Mouse (Mus musculus): ENCODE results near the gene Ptprh. TPM values are rescaled to one million over a fixed set of nuclear protein-coding genes. Genes with fewer than 3 reads are reported as not detected.
A peak's percentile ranks its signal among the peaks of the same experiment; 100 is the strongest.

Gene Ptprh
- total RNA-seq, 2 experiments from 2014 or later, result not detected

DNA sequence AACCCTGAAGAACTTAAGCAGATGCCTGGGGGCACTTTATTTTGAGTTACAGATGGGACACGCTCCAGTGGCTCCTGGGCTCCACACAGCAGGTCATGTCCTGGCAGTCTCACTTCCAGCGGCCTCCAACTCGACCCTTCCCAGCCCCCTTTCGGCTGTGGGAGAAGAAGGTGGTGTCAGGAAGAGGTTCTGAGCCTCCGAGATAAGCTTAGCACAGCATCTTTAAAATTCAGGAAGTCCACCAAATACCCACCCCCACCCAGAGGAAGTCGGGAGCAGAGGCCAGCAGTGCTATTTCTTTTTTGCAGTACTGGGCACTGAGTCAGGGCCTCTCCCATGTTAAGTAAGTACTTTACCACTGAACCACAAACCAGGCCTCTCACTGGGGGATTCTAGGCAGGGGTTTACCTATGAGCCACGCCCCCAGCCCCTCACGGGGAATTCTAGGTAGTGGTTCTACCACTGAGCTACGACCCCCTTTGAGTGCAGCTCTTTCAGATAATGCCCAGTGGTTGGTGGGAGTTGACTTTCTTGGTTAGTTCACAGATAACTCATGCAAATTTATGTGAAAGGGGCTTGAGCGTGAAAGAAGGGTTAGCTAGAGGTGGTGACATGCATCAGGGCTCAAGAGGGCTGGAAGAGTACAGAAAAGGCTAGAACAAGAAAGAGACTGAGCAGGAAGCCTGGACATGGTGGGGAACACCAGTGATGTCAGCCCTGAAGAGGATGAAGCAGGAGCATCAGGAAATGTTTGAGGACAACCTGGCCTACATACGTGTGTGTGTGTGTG is 99.0 kb downstream of the Ptprh start:
- intact Hi-C loops (cut with DNase I), result loop anchor here (10.0 kb wide), 1 partner anchor 370 kb away; the partner anchor contains the start of gene Leng8

DNA sequence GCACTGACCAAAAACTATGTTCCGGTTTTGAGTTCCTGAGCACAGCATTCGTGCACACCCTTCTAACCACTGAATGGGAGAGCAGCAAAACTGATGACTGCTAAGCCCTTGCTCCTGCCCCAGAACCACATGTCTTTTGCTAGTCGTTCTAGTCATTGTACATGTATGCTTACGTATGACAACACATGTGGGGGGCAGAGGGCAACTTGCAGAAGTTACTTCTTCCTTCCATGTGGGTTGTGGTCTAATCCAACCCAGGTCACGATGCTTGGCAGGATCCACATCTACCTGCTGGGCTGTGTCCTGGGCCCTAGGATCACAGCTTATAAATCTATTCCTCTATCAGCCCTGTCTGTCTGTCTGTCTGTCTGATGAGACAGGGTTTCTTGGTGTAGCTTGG is 100.0 kb downstream of the Ptprh start:
- intact Hi-C loops (cut with DNase I), result loop anchor here (10.0 kb wide), 1 partner anchor 369 kb away; the partner anchor contains the start of gene Leng8
- DNase-seq (ENCODE audit: low spot score), result no peak

More for the DNA sequence above, 99.0 kb downstream of the Ptprh start:
- no peak for DNase-seq (ENCODE audit: low spot score)

DNA sequence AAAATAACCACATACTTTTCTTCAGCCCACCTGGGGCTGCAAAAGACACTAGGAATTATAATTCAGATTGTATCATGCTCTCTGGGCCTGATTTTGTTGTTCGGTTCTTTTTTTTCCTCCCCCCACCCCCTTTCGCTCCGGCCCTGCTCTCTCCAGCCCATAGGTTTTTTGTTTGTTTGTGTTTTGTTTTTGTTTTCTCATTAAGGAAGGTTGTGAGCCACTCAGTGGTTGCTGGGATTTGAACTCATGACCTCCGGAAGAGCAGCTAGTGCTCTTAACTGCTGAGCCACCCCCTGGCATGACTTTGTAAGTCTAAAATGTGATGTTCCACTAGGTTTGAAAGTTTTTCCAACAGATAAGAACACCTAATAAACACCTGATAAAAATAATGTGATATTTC is 100.7 kb downstream of the Ptprh start:
- intact Hi-C loops (cut with DNase I), result loop anchor here (10.0 kb wide), 1 partner anchor 368 kb away; the partner anchor contains the start of gene Leng8

DNA sequence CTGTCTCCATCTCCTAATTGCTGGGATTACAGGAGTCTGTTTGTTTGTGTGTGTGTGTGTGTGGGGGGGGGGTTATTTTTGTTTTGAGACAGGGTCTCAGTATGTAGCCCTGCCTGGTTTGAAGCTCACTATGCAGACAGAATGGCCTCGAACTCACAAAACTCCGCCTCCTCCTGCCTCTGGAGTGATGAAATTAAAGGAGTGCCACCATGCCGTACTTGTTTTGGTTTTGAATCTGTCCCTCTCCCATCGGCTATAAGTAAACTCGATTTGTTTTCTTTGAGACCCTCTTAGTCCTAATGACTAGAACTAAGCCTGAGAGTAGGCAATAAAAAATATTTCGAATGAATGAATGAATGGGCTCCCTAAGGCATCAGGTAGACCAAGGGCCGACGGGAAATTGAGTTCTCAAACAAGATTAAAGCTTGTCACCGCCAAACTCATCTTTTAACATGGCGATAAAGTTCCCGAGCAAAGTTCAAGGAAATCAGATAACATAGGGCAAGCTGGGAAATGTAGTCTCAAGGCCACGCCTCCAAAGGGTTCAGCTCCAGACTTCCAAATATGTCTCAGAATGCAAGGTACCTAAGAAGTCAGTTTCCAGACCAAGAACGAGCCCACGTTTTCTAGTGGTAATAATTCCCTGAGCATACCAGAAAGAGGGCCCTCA is 101.3 kb downstream of the Ptprh start:
- no peak for DNase-seq (ENCODE audit: low spot score)
- intact Hi-C loops (cut with DNase I), result loop anchor here (10.0 kb wide), 1 partner anchor 368 kb away; the partner anchor contains the start of gene Leng8

More for the DNA sequence above, 100.7 kb downstream of the Ptprh start:
- no peak for DNase-seq (ENCODE audit: low spot score)

GRCm38 (mm10) chr7:4501558-4502397 is 102.1 kb downstream of the Ptprh start, which contains the start of gene Ppp1r12c:
Ppp1r12c (minus strand) TSS chr7:4501680.
- intact Hi-C loops (cut with DNase I), result loop anchor here (10.0 kb wide), 1 partner anchor 367 kb away; the partner anchor contains the start of gene Leng8
- DNase-seq (ENCODE audit: low spot score), result peak; percentile 91

DNA sequence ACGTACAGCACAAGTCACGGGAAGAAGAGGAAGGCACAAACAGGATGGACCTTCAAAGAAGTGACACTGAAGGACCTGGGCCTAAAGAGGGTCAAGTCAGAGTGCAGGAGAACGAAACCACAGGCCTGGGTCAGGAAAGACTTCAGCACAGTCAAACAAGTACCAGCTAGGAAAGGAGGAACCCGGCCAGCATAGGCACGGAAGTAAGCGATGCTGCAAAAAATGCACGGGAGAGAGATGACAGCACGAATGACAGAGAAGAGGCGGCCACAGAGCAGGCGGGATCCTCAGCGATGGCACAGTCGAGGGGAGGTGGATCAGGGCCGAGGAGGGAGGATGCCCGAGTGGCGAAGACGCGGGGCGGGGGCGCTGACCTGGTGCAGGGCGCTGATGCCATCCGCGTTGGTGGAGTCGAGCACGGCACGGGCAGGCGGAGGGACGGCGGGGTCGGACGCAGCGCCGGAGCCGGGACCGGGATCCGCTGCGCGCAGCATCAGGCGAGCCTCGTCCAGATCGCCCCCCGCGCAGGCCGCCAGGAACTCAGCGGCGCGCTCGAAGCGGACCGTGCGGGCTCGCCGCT is 102.9 kb downstream of the Ptprh start:
- intact Hi-C loops (cut with DNase I), result loop anchor here (10.0 kb wide), 1 partner anchor 366 kb away; the partner anchor contains the start of gene Leng8
- DNase-seq (ENCODE audit: low spot score), result no peak

DNA sequence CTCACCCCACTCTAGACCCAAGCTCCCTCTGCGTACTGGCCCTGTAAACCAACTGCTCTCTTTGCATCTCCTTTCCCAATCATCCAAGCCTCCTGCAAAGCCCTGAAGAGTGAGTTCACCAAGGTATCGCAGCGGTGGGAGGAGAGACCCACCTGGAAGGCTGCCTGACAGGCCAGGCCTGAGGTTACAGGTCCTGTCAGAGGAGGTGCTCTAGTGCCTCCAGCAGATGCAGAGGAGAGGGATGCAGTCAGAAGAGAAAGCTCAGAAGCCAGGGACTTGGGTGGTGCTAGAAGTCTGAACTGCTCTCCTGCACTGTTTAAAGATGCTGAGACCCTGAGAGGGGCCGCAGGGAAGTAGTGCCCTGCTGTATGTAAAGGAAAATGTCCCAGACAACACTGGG is 104.8 kb downstream of the Ptprh start:
- no peak for DNase-seq (ENCODE audit: low spot score)
- intact Hi-C loops (cut with DNase I), result loop anchor here (2.0 kb wide), 1 partner anchor 20 kb away; no protein-coding TSS in a partner anchor

Small RNA genes within 50 kb of the gene (microRNA-seq; reads per million reads assigned to microRNA genes)
- gene Gm23577, result not detected

Other genes starting within 250 kb of the Ptprh start
- gene Gp6, start 206.3 kb downstream of the Ptprh start, total RNA-seq (2021), result under 1 TPM; 0.16 to 0.34 TPM
- 10 to 100 TPM; 31.4 to 35.8 TPM for gene Rdh13, start 158.4 kb downstream of the Ptprh start, total RNA-seq (2021)
- 1 to 10 TPM; 2.3 to 3.6 TPM for gene Eps8l1, start 143.4 kb downstream of the Ptprh start, total RNA-seq (2021)
- 10 to 100 TPM; 54.7 to 61.2 TPM for gene Ppp1r12c, start 102.4 kb downstream of the Ptprh start, total RNA-seq (2021)
- gene Tnnt1, start 87.7 kb downstream of the Ptprh start, total RNA-seq (2021), result 10 to 100 TPM; 26.1 to 30.7 TPM
- over 10,000 TPM in 1 of 2 experiments, 1,000 to 10,000 TPM in 1; 9,719 to 10,316 TPM for gene Tnni3, start 79.8 kb downstream of the Ptprh start, total RNA-seq (2021)
- 1 to 10 TPM; 2.6 to 3.2 TPM for gene Dnaaf3, start 71.6 kb downstream of the Ptprh start, total RNA-seq (2021)
- gene Syt5, start 56.5 kb downstream of the Ptprh start, total RNA-seq (2021), result 1 to 10 TPM in 1 of 2 experiments, under 1 TPM in 1; 0.94 to 1.1 TPM
- 1 to 10 TPM; 4.9 to 6.4 TPM for gene Tmem86b, start 27.4 kb upstream of the Ptprh start, total RNA-seq (2021)
- gene Ppp6r1, start 55.0 kb upstream of the Ptprh start, total RNA-seq (2021), result 10 to 100 TPM; 74.9 to 76.3 TPM
- gene Hspbp1, start 81.0 kb upstream of the Ptprh start, total RNA-seq (2021), result 10 to 100 TPM; 32.1 to 33.3 TPM
- gene Brsk1, start 86.6 kb upstream of the Ptprh start, total RNA-seq (2021), result 1 to 10 TPM; 1.1 to 1.3 TPM
- under 1 TPM; 0.22 to 0.23 TPM for gene Tmem150b, start 121.2 kb upstream of the Ptprh start, total RNA-seq (2021)
- 10 to 100 TPM; 16.4 to 20.7 TPM for gene Kmt5c, start 136.1 kb upstream of the Ptprh start, total RNA-seq (2021)
- gene Cox6b2, start 149.1 kb upstream of the Ptprh start, total RNA-seq (2021), result 1 to 10 TPM; 1.5 to 1.7 TPM
- gene Fam71e2, start 167.3 kb upstream of the Ptprh start, total RNA-seq (2021), result not detected
- gene Il11, start 178.8 kb upstream of the Ptprh start, total RNA-seq (2021), result under 1 TPM in 1 of 2 experiments, not detected in 1; 0.26 TPM
- not detected for gene Tmem190, start 178.9 kb upstream of the Ptprh start, total RNA-seq (2021)
- gene Tmem238, start 185.6 kb upstream of the Ptprh start, total RNA-seq (2021), result 1 to 10 TPM; 3.5 to 4.3 TPM
- gene Rpl28, start 188.8 kb upstream of the Ptprh start, total RNA-seq (2021), result 100 to 1,000 TPM; 489 to 533 TPM
- gene Ube2s, start 208.5 kb upstream of the Ptprh start, total RNA-seq (2021), result 10 to 100 TPM; 84.6 to 93.3 TPM
- gene Shisa7, start 240.7 kb upstream of the Ptprh start, total RNA-seq (2021), result under 1 TPM in 1 of 2 experiments, not detected in 1; 0.08 TPM